Mouse (Mus musculus) neural tube, embryonic 14.5 days (tissue): ENCODE data around the gene Paxx. TPM values are rescaled to one million over a fixed set of nuclear protein-coding genes. Genes with fewer than 3 reads are reported as not detected.
A peak's percentile ranks its signal among the peaks of the same experiment; 100 is the strongest.

ENCODE experiments used
- ATAC-seq: fragments of 200-750 bp; cut with Nextera tagmentation; 2 replicates; pipeline ENCODE4 v1.8.0; 2017; ENCODE audit warnings: low read depth, mild to moderate bottlenecking, moderate TSS enrichment, moderate library complexity
- H3K27ac ChIP-seq: fragments of 300-500 bp; sonication (generic); 2 replicates; pipeline ENCODE4 v1.5.1; 2014; ENCODE audit warnings: low read depth, mild to moderate bottlenecking, control low read depth, low read length, moderate library complexity, mixed read lengths
- H3K27me3 ChIP-seq: fragments of 300-500 bp; sonication (generic); 2 replicates; pipeline ENCODE4 v1.6.1; 2014; ENCODE audit warnings: low read length; ENCODE audit not compliant: control insufficient read depth, insufficient read depth
- H3K36me3 ChIP-seq: fragments of 300-500 bp; sonication (generic); 2 replicates; pipeline ENCODE4 v1.6.1; 2014; ENCODE audit warnings: low read length, mixed read lengths; ENCODE audit not compliant: control insufficient read depth, insufficient read depth
- H3K4me1 ChIP-seq: fragments of 300-500 bp; sonication (generic); 2 replicates; pipeline ENCODE4 v1.6.1; 2014; ENCODE audit warnings: low read length; ENCODE audit not compliant: control insufficient read depth, insufficient read depth
- H3K4me2 ChIP-seq: fragments of 300-500 bp; sonication (generic); 2 replicates; pipeline ENCODE4 v1.6.1; 2014; ENCODE audit warnings: mild to moderate bottlenecking, low read depth, low read length, control low read depth
- H3K4me3 ChIP-seq: fragments of 300-500 bp; sonication (generic); 2 replicates; pipeline ENCODE4 v1.5.1; 2014; ENCODE audit warnings: low read depth, low read length, control low read depth, mixed read lengths
- H3K9ac ChIP-seq: fragments of 300-500 bp; sonication (generic); replicated peaks from 2 replicates; pipeline ENCODE4 v1.6.1; 2014; ENCODE audit warnings: low read depth, mild to moderate bottlenecking, control low read depth, low read length, mixed read lengths
- H3K9me3 ChIP-seq: fragments of 300-500 bp; sonication (generic); 2 replicates; pipeline ENCODE4 v1.6.1; 2016; ENCODE audit warnings: low read length; ENCODE audit not compliant: control insufficient read depth
- WGBS: fragments of 180-500 bp; shearing (Covaris S2); extraction: QIAGEN DNeasy Blood & Tissue Kit; methylation state at CpG from one replicate; pipeline ENCODE4 v1.1.7; 2014; 5-methylcytosine and 5-hydroxymethylcytosine counted together
- polyA plus RNA-seq: library from polyadenylated mRNA; unstranded; fragments of >200 nt; fragmentation: Nextera tagmentation; extraction: Ambion mirVana; gene quantifications from 2 replicates; pipeline ENCODE4 v1.2.1, GENCODE M21; 2014

Gene Paxx
- polyA plus RNA-seq, 1 experiment from 2014 or later, result 124 TPM

GRCm38 (mm10) chr2:25469969-25470368 is 9.1 kb upstream of the Paxx start, which contains the start of gene Ptgds:
Gene Ptgds, minus strand, starts transcription at chr2:25470046.
- no peak for ATAC-seq
- Histone ChIP-seq H3K36me3 (no peaks in the 10 kb centered on the region), H3K4me3 (no peak within 1 kb of the TSS), H3K27me3 (no peaks in the 10 kb centered on the region), H3K4me1 (peaks cover 6% of the 10 kb centered on the region; the same call in 1 of the 2 replicates), H3K9ac (no peak within 1 kb of the TSS), H3K4me2 (no peak within 1 kb of the TSS), H3K27ac (peak within 1 kb of the TSS; percentile 45; the same call in 1 of the 2 replicates), H3K9me3 (no peaks in the 10 kb centered on the region)
- WGBS, result 67% methylated on average over 6 of the region's 6 CpGs

- ATAC-seq, result peak; percentile 59; the same call in 1 of the 2 replicates
- no peaks in the 10 kb centered on the region for H3K36me3 ChIP-seq
- no peaks in the 10 kb centered on the region for H3K27me3 ChIP-seq
- H3K27ac ChIP-seq, result peak overlapping the region; percentile 45; the same call in 1 of the 2 replicates
- no peak overlapping the region for H3K4me3 ChIP-seq
- H3K4me1 ChIP-seq, result peaks cover 6% of the 10 kb centered on the region; the same call in 1 of the 2 replicates
- WGBS, result 70% methylated on average over 10 of the region's 10 CpGs
- H3K9ac ChIP-seq, result no peak overlapping the region
- no peak overlapping the region for H3K4me2 ChIP-seq
- H3K9me3 ChIP-seq, result no peaks in the 10 kb centered on the region
Observed at GRCm38 (mm10) chr2:25468962-25469915, 8.3 kb upstream of the Paxx start.

DNA sequence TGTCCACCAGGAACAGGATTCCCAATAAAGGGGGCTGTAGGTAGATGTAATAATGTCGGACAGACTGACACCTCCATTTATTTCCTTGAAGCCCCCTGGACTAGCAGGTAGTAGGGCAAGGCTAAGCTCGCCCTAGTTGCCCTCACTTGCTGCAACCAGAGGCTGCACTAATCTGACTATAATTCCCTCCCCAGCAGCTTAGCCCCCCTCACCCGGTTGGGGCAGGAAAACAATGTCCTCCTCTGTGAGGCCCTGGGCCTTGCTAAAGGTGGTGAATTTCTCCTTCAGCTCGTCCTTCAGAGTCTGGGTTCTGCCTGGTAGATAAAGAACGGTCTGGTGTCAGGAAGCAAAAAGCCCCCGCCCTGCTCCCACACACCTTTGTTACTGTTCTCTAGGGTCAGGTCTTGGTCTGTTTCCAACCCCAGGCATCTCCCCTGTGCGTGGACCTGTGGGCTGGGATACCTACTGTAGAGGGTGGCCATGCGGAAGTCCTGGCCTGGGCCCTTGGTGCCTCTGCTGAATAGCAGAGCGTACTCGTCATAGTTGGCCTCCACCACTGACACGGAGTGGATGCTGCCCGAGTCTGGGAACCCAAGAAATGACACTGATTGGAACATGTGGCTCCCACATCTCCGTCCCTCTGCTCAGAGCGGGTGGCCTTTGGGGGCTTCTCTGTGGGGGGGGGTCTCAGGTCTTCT is 6.9 kb upstream of the Paxx start:
- no peaks in the 10 kb centered on the region for H3K27me3 ChIP-seq
- no peak overlapping the region for H3K27ac ChIP-seq
- H3K9ac ChIP-seq, result no peak overlapping the region
- H3K4me1 ChIP-seq, result peaks cover 6% of the 10 kb centered on the region; the same call in 1 of the 2 replicates
- H3K36me3 ChIP-seq, result no peaks in the 10 kb centered on the region
- WGBS, result 87% methylated on average over 14 of the region's 14 CpGs
- H3K4me2 ChIP-seq, result no peak overlapping the region
- H3K4me3 ChIP-seq, result no peak overlapping the region
- ATAC-seq, result no peak
- no peaks in the 10 kb centered on the region for H3K9me3 ChIP-seq

DNA sequence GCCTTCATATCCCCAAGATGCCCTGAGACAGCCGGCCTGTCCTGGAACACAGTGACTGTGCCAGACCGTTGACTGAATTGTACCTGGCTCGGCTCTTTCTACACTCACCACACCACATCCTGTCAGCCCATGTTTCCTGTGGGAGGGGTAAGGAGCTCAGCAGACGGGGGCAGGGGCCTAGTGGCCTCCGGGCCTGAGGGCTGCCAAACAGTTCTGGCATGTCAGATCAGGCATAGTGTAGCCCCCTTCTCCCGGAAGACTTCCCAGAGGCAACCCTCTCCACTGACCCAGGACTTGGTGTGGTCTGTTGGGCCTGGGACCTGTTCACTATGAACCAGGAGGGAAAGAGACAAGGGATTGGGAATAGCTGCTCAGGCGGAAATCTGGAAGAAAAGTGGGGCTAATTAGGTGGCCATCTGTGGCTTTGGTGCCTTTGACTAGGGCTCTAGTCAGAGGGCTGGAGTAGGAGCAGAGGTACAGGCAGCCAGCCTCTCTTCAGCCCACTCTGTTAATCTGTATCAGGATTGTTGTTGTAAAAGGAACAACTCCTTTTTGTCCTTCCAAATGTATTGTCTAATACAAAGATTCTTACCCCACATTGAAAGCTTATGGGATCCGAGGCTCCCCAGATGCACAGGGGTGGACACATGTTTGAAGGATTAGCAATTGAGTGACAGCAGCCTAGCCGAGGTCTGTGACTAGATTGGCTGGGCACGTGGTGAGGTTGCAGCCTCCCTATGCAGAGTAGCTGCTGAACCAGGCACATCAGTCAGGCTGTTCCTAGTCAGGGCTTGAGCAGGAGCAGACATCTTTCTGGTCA is 5.1 kb upstream of the Paxx start:
- ATAC-seq, result no peak
- H3K27ac ChIP-seq, result no peak overlapping the region
- no peak overlapping the region for H3K9ac ChIP-seq
- WGBS, result 70% methylated on average over 10 of the region's 10 CpGs
- no peaks in the 10 kb centered on the region for H3K27me3 ChIP-seq
- no peaks in the 10 kb centered on the region for H3K9me3 ChIP-seq
- H3K4me3 ChIP-seq, result no peak overlapping the region
- H3K4me2 ChIP-seq, result no peak overlapping the region
- H3K4me1 ChIP-seq, result peaks cover 9% of the 10 kb centered on the region; the same call in 1 of the 2 replicates
- H3K36me3 ChIP-seq, result no peaks in the 10 kb centered on the region

DNA sequence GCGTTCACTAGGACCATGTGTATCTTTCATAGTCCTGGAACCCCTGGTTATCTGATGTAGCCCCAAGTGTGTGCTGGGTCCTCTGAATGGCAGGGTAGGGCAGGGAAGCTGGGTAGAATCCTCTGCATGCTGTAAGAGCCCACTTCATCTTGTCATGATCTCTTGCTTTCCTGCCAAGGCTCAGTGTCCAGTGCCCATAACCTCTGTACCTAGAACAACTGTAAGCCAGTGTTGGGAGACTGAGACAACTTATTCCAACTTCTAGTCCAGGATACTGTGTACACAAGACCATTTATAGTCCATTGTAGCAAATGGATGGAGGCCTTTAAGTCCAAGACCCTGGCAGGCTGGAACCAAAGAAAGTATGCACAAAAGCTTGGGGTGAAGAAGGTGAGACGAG is 4.4 kb upstream of the Paxx start:
- Histone ChIP-seq H3K9me3 (no peaks in the 10 kb centered on the region), H3K27me3 (no peaks in the 10 kb centered on the region), H3K9ac (no peak overlapping the region), H3K4me2 (no peak overlapping the region), H3K4me3 (no peak overlapping the region), H3K27ac (no peak overlapping the region), H3K4me1 (peaks cover 12% of the 10 kb centered on the region; the same call in 1 of the 2 replicates), H3K36me3 (no peaks in the 10 kb centered on the region)
- WGBS, result 89% methylated on average over 2 of the region's 2 CpGs
- ATAC-seq, result no peak

GRCm38 (mm10) chr2:25463630-25464029 is 2.7 kb upstream of the Paxx start:
- Histone ChIP-seq H3K9me3 (no peaks in the 10 kb centered on the region), H3K4me2 (no peak overlapping the region), H3K9ac (no peak overlapping the region), H3K36me3 (0 out of 2 replicates have a peak, but pooled peaks cover 5% of the 10 kb centered on the region), H3K4me3 (no peak overlapping the region), H3K27ac (no peak overlapping the region), H3K4me1 (peaks cover 17% of the 10 kb centered on the region), H3K27me3 (no peaks in the 10 kb centered on the region)
- 87% methylated on average over 3 of the region's 3 CpGs for WGBS
- no peak for ATAC-seq

DNA sequence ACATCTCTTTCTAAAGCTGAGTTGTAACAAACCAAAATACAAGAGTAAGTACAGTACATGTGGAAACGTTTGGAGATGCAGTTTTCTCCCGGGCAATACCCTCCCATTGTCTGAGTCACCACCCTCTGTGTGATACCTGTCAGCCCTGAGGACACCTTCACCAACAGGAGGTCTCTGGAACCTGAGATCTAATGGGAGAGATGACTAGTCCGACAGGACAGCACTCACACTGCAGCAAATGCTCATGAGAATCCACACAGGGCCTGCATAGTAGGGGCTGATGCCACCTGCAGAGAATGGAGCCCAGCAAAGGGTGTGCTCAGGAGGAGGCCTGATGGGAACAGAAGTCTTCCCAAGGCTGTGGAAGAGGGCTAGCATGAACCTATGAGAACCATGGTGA is 513 bp upstream of the Paxx start:
- Histone ChIP-seq H3K9ac (peak overlapping the region; percentile 87), H3K4me1 (peaks cover 17% of the 10 kb centered on the region), H3K4me3 (peak overlapping the region; percentile 74), H3K4me2 (peak overlapping the region; percentile 64), H3K27me3 (no peaks in the 10 kb centered on the region), H3K36me3 (0 out of 2 replicates have a peak, but pooled peaks cover 5% of the 10 kb centered on the region), H3K9me3 (no peaks in the 10 kb centered on the region), H3K27ac (peak overlapping the region; percentile 94)
- 33% methylated on average over 3 of the region's 3 CpGs for WGBS
- ATAC-seq, result no peak

DNA sequence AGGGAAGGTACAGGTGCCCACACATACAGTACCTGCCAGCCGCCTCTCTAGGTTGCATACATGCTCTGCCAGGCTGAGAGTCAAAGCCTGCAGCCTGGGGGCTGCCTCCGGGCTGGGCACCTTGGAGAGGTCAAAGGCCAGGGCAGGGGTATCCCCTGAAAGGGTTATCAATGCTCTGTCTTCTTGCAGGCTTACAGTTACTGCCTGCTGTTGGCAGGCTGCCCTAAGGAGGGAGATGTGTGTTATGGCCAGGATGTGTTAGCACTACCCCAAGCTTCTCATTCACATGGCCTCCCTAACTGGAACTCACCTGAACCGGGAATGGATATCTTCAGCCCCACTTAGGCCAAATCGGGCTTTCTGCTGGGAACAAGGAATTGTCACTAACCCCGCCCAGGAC is 759 bp downstream of the Paxx start:
- Histone ChIP-seq H3K9me3 (no peaks in the 10 kb centered on the region), H3K4me2 (peak overlapping the region; percentile 64), H3K27ac (peak overlapping the region; percentile 94), H3K27me3 (no peaks in the 10 kb centered on the region), H3K9ac (peak overlapping the region; percentile 87), H3K4me1 (peaks cover 17% of the 10 kb centered on the region), H3K4me3 (peak overlapping the region; percentile 74), H3K36me3 (0 out of 2 replicates have a peak, but pooled peaks cover 5% of the 10 kb centered on the region)
- WGBS, result 37% methylated on average over 5 of the region's 5 CpGs
- ATAC-seq, result peak; percentile 29
